8 mouse cellular contexts compared by ENCODE assay signal in genomic region chr15:42914099-42914498, GRCm38 (mm10).
DNase-seq lines count a peak whose midpoint lies in the region; ATAC-seq and TF ChIP-seq lines count a peak whose summit lies in the region.
"Had no signal": no experiment of that assay in that cellular context is flagged by ENCODE, and none has a peak within 500 bp of the region (broad histone marks: within the 10 kb centered on the region; RNA-seq: fewer than 3 reads in every experiment).

No protein-coding gene starts in this region.

- DNase-seq in R1 (ENCODE audit: low read depth, low spot score) = peak; percentile 44
- DNase-seq in cerebellum, postnatal 4 days (ENCODE audit: low spot score in 2 of 2) = peak; percentile 26 to 77
- DNase-seq in heart, adult 8-10 months (ENCODE audit: low spot score) = peak; percentile 41
- DNase-seq in layer of hippocampus, adult 9-11 months = peak; percentile 48
- peak; percentile 25 to 49 for DNase-seq in right cerebral cortex, postnatal 36 days (ENCODE audit: low spot score in 2 of 2)

- no peaks in the 10 kb centered on the region for H3K27me3 ChIP-seq in ES-Bruce4 (ENCODE audit: control insufficient read depth, insufficient read depth, low read length, poor library complexity, severe bottlenecking)
- H3K27me3 ChIP-seq: limb, embryonic 12.5 days had no signal

- no peaks in the 10 kb centered on the region for H3K36me3 ChIP-seq in ES-Bruce4 (ENCODE audit: control insufficient read depth, insufficient read depth, low read length, poor library complexity, severe bottlenecking)
- H3K36me3 ChIP-seq: limb, embryonic 12.5 days had no signal

- TF ChIP-seq CTCF in ES-Bruce4 (IDR thresholded peaks at IDR 0.05; ENCODE audit: low read depth, low read length) = peak; percentile 60

- TF ChIP-seq POLR2A in ES-Bruce4 (IDR thresholded peaks at IDR 0.05; ENCODE audit: insufficient read depth, low read length) = no peak

- no peak overlapping the region for H3K4me3 ChIP-seq in ES-Bruce4 (ENCODE audit: low read depth, low read length)
- H3K4me3 ChIP-seq: limb, embryonic 12.5 days had no signal

- ATAC-seq in megakaryocyte-erythroid progenitor cell, adult 5-6 weeks (replicated peaks; ENCODE audit: low FRiP score, low TSS enrichment, poor library complexity, severe bottlenecking) = peak; percentile 85; the same call in 1 of the 2 replicates

- H3K4me1 ChIP-seq in ES-Bruce4 (ENCODE audit: control insufficient read depth, insufficient read depth, low read length) = no peaks in the 10 kb centered on the region
- H3K4me1 ChIP-seq: limb, embryonic 12.5 days had no signal

- no peak for TF ChIP-seq EP300 in ES-Bruce4 (IDR thresholded peaks at IDR 0.05; ENCODE audit: insufficient read depth, low read depth, low read length)

- H3K27ac ChIP-seq in ES-Bruce4 (ENCODE audit: insufficient read depth, low read length) = no peak overlapping the region
- H3K27ac ChIP-seq: limb, embryonic 12.5 days had no signal

- H3K9ac ChIP-seq in ES-Bruce4 (ENCODE audit: low read depth, poor library complexity, severe bottlenecking) = no peak overlapping the region
- H3K9ac ChIP-seq: limb, embryonic 12.5 days had no signal

- H3K9me3 ChIP-seq in ES-Bruce4 (replicated peaks; ENCODE audit: control insufficient read depth, insufficient read depth, low read length, poor library complexity, severe bottlenecking) = no peaks in the 10 kb centered on the region
- H3K9me3 ChIP-seq: limb, embryonic 12.5 days had no signal
